Mouse (Mus musculus) spleen, adult 2 months (tissue): Measurements from ENCODE around the gene Cacna1c.

Experiments
- CTCF ChIP-seq: fragments of 200-500 bp; IDR thresholded peaks from 2 replicates; pipeline ENCODE4 v1.5.1; 2011; ENCODE audit warnings: mild to moderate bottlenecking, inconsistent platforms; ENCODE audit not compliant: insufficient read depth, insufficient read length, insufficient replicate concordance; ENCODE audit errors: extremely low read depth
- POLR2A ChIP-seq: fragments of 200-500 bp; IDR thresholded peaks from 2 replicates; pipeline ENCODE4 v1.6.1; 2011; ENCODE audit warnings: low read depth, low read length, inconsistent platforms

DNA sequence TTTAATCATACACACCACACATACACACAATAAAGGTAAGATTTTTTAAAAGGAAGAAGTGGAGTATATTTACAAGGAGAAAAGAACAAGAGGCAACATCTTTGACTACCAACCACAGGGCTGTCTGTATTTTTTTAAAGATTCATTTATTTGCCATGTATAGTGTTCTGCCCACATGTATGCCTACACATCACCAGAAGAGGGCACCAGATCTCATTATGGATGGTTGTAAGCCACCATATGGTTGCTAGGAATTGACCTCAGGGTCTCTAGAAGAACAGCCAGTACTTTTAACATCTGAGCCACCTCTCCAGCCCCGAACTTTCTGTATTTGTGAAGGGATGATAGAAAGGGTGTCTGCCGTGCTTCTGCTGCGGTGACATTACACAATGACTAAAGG, 79.9 kb downstream of the Cacna1c start:
- TF ChIP-seq POLR2A (no peak), CTCF (no peak)
